Mouse (Mus musculus): ENCODE results near the gene Gm11549.

The Gm11549 gene

DNA sequence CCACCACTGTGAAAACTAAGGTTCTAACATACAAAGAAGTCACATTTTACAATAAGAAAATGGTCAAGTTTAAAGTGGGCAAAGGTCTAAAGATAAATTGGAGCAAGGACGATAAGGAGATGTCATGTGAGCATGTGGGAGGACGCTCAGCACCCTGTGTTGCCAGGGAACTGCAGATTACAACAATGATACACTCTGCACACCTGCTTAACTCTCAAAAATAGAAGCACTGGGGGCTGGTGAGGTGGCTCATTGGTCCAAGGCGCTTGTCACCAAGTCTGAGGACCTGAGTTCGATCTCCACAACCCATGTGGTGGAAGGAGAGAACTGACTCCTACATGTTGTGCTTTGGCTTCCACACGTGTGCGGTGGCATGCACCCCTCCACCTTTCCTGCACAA lies 10.1 kb downstream of the Gm11549 start:
- no peak for DNase-seq

- DNase-seq = no peak
Observed at GRCm38 (mm10) chr3:36505809-36506735, 15.5 kb downstream of the Gm11549 start.

DNA sequence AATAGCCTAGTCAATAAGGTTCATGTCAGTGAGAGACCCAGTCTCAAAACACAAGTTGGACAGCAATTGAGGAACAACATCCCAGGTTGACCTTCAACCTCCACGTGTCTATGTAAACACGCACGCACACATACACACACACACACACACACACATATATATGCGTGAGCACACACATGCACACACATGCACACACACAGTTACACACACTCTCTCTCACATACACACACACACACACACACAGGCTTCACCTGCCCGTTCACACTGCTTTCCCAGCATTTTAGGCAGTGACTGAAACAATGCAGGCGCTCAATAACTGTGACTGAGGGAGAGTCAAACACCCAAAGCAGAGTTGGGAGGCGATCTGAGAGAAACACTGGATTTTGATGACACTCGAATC lies 16.3 kb downstream of the Gm11549 start:
- no peak for DNase-seq

GRCm38 (mm10) chr3:36501546-36501945 lies 20.1 kb downstream of the Gm11549 start:
- DNase-seq = no peak

GRCm38 (mm10) chr3:36500976-36501375 lies 20.6 kb downstream of the Gm11549 start:
- DNase-seq = no peak

GRCm38 (mm10) chr3:36499418-36499817 lies 22.2 kb downstream of the Gm11549 start:
- no peak for DNase-seq

DNA sequence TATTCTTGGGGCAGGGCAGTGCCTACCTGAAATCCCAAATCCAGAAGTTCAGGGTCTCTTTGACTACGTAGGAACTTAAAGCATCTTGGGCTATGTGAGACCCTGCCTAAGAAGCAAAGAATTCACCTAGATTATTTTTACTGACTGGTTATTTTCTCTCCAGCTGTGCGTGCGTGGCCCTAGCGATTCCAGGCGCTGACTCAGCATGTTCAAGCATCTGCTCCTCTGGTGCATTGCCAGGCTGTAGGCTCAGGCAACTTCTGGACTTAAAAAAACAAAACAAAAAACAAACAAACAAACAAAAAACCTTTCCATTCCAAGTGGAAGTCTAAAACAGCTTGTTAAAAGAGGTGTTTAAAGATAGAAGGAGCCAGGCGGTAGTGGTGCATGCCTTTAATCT lies 23.4 kb downstream of the Gm11549 start:
- no peak for DNase-seq

GRCm38 (mm10) chr3:36496746-36497145 lies 24.9 kb downstream of the Gm11549 start:
- DNase-seq = peak; percentile 37

- DNase-seq = no peak
Observed at GRCm38 (mm10) chr3:36496273-36496672, 25.3 kb downstream of the Gm11549 start.

DNA sequence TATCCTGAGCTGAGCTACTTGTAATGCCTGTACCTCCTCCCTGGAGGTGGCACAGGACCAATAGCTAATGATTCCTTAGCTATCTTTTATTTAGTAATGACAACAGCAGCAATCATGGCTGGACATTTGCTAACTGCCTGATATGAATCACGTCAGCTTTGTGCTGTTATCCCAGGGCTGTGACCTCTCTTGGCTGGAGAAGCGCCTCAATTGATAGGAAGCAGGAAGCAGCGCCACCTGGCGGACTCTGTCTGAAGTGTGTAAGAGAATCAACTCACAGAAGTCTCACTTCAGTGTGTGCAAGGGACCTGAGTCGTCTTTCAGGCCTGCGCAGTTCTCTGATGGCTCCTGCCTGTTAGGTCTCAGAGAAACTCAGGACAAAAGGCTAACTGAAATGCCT lies 26.2 kb downstream of the Gm11549 start:
- DNase-seq = peak; percentile 70

DNA sequence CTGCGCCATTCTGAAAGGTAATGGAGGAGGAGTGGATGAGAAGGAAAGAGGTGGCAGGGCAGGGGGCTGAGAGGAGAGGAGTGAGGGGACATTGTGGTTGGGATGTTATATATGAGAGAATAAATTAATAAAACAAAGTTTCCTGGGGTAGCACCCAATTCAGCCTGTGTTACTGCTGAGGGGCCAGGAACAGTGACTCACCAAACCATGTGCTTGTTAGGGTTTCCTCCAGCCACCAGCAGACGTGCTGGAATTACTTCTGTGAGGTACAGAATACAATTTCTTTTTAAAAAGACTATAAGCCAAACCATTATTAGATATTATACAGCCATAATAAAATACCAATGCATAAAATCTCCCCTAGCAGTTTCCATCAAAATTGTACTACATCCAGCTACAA lies 27.0 kb downstream of the Gm11549 start:
- DNase-seq = no peak

GRCm38 (mm10) chr3:36493641-36494283 lies 27.9 kb downstream of the Gm11549 start:
- DNase-seq = no peak

DNA sequence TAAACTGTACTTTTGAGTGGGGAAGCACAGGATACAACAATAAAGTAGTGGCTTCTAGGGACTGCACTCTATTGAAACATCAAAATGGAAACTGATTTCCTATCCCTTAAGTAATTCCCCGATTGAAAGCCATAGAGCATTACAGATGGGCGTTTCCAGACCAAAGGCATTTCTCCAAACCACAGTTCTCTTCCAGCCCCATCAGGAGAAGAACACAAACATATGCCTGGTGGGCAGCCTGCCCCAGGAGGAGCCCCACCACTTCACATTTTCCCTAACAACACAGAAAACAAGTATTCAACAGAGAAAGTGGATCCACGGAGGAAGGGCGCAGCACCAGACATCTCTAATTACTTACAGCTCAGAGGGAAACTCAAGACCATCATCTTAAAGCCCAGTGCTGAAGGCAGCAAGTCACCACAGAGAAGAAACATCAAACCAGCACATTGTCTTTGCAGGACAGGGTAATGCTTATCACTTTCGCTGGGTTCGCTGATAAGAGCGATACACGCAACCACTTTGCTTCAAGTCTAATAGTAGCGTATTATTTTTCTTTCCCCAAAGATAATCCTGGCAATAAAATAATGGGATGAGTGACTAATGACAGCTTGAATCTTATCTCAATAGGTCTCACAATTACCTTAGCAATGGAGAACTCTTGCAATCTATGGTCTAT lies 28.8 kb downstream of the Gm11549 start:
- DNase-seq = no peak

DNA sequence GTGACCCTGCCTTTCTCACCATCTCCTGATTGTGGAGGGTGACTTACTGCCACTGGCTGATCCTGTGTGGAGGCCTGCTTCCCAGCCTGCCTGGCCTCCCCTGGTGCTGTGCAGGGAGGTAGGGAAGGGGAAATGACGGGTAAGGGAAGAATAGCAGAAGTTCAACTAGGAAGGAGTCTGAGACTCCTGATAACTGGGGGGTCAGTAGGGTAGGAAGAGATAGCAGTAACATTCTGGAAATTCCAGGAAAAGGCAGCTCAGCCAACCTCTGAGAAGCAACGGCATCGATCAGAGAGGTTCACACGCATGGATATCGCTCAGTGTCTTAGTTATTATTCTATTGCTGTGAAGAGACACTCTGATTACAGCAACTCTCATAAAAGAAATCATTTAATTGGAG lies 30.1 kb downstream of the Gm11549 start:
- DNase-seq = no peak

- DNase-seq = no peak
Observed at GRCm38 (mm10) chr3:36489590-36489910, 32.1 kb downstream of the Gm11549 start.

GRCm38 (mm10) chr3:36488899-36489589 lies 32.6 kb downstream of the Gm11549 start:
- DNase-seq = no peak

DNA sequence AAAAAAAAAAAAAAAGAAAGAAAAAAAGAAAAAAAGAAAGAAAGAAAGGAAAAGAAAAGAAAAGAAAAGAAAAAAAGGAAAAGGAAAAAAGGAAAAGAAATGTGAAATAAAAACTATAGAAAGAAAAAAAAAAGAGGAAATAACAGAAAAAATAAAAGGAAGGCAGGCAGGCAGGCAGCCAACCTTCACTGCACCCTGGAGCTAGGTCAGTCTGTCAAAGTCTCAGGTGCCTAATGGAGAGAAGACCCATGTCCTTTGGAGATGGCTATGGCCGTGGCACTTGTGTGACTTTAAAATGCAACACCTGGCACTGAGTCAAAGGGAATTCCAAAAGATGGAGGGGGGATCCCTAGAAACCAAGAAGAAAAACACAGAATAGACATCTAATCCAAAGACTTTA lies 33.2 kb downstream of the Gm11549 start:
- DNase-seq = no peak

DNA sequence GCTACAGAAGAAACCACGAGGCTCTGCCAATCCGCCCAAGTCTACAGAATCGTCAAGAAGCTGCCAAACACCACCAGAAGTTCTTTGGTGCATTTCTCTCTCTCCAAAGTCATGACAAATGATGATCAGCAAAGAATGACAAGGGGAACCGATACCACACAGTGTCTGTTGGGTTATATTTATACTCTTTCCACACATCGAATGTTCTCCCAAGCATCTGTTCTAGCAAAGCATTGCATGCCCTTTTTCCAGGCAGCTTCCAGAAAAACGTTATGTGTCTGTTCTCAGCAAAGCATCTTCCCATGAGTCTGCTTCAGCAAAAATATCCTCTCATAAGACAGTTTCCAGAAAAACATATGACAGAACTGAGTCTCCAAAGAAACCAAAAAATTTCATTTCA lies 34.7 kb downstream of the Gm11549 start:
- DNase-seq = no peak

GRCm38 (mm10) chr3:36486176-36486575 lies 35.4 kb downstream of the Gm11549 start:
- no peak for DNase-seq

GRCm38 (mm10) chr3:36484292-36484691 lies 37.3 kb downstream of the Gm11549 start:
- no peak for DNase-seq

- DNase-seq = no peak
Observed at GRCm38 (mm10) chr3:36482940-36483339, 38.7 kb downstream of the Gm11549 start.

DNA sequence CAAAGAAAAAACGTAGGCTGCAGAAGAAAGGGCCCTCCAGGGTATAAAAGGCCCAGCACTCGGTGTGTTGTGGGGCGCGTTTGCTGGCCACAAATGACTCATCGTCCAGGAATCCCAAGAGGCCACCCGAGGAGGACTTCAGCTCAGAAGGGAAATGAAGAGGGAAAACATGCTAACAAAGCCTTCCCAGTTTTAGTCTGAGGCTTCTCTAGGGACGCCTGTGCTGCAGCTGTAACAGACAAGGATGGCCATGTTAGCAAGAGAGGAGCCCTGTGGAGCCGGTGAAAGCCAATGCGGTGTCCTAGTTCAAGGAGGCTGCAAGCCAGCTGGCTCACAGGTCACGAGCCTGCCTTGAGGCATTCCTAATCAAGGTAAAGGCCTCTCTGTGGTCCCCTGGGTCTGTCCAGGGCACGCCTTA lies 39.8 kb downstream of the Gm11549 start:
- DNase-seq = peak; percentile 32

DNA sequence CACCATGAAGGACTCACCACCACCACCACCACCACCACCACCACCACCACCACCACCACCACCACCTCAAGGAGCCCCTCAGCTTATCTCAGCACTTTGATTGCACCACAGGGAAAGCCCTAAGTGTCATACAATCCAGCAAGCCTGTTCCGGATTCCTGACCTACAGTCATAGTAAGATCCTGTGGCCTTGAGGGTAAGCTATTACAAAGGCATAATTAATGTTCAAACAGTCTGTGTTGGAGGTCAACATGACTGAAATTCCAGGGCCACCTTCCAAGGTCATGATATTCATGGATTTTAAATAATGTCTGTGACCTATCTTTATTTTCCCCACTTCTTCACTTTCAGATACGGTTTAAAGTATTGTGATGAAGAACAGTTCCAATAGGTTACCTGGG lies 41.1 kb downstream of the Gm11549 start:
- no peak for DNase-seq

All from kidney, adult 11 months (tissue).